Mouse (Mus musculus) small intestine, adult 2 months (tissue): Measurements from ENCODE around the gene Epha4.

Experiments used
- CTCF ChIP-seq: fragments of 200-500 bp; IDR thresholded peaks from 2 replicates; pipeline ENCODE4 v1.5.1; 2012; ENCODE audit warnings: low read depth, mild to moderate bottlenecking, control low read depth, inconsistent platforms, low read length, moderate library complexity, mixed read lengths; ENCODE audit not compliant: insufficient replicate concordance, insufficient read length; ENCODE audit errors: extremely low read depth
- POLR2A ChIP-seq: fragments of 200-500 bp; IDR thresholded peaks from 2 replicates; pipeline ENCODE4 v1.6.1; 2012; ENCODE audit warnings: low read depth, mild to moderate bottlenecking, control low read depth, inconsistent platforms, low read length, moderate library complexity

GRCm38 (mm10) chr1:77484766-77485596 is 29.9 kb downstream of the Epha4 start:
- TF ChIP-seq CTCF: no peak
- TF ChIP-seq POLR2A: no peak
